Mouse (Mus musculus): Measurements from ENCODE around the gene Iqck. TPM values are rescaled to one million over a fixed set of nuclear protein-coding genes. Genes with fewer than 3 reads are reported as not detected.
A peak's percentile ranks its signal among the peaks of the same experiment; 100 is the strongest.

Iqck gene
- total and polyA plus RNA-seq, 3 experiments = 0.39 to 0.68 (median 0.62) TPM

DNA sequence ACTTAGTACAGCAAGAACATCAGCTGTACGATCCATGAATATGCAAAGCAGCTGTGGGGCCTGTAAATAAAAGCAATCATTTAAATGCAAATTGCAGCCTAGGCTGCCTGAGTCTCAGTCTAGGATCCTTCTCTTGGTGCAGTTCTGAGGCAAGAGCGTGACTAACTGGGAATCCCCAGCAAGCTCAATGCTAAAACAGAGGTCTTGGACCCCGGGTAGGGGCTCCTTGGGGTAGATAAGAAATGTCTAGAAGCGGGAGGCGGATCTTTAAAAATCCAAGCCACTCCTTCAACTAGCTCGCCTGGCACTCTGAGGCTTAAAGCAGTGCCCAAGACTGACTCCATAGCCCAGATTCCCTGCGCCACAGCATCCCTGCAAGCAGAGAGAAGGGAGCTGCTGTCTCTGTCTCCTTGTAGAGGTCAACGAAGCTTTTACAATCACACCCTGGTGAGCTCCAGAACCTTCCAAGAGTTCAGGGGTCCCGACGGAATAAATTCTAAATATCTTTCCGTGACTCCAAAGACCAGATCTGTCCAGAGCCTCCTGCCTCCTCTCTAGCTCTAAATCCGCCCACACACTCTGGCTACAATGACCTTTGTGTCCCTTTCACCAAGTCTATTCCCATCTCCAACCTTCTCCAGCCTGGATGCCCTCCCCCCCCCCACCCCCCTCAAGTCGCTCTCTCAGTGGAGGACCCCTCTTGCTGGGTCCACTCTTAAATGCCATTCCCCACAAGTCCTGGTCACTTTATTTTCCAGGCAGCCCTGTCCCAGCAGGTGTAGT lies 137.3 kb downstream of the Iqck start:
- dilution Hi-C loops (cut with MboI; ENCODE audit: extremely low pct_ligation_motif_present, extremely low pct_unique_long_range_greater_than_20kb, low sequenced_read_pairs) (no loop called here), in situ Hi-C loops (cut with MboI; ENCODE audit: low pct_ligation_motif_present, low pct_unique_long_range_greater_than_20kb, low sequenced_read_pairs) (loop anchor here (10.0 kb wide), 1 partner anchor 138 kb away; the partner anchor contains the start of genes Iqck and Knop1)
- Histone ChIP-seq H3K4me2 (ENCODE audit: insufficient read depth, low read depth, poor library complexity, severe bottlenecking) (no peak overlapping the region), H3K4me1 (ENCODE audit: control insufficient read depth in 1 of 2, insufficient read depth in 2 of 2) (peaks cover 0 to 7% of the 10 kb centered on the region in 2 experiments; a peak in 1 of 4 replicates), H3K4me3 (replicated peaks in 1 of 3; ENCODE audit: low read depth in 2 of 3, low read length in 2 of 3, poor library complexity in 1 of 3) (no peak overlapping the region), H3K27me3 (replicated peaks) (peaks cover 2% of the 10 kb centered on the region), H3K36me3 (replicated peaks in 1 of 2; ENCODE audit: control insufficient read depth in 1 of 2, insufficient read depth in 1 of 2, low read length in 1 of 2) (no peaks in the 10 kb centered on the region), H3K79me2 (replicated peaks; ENCODE audit: control insufficient read depth, extremely low read depth, insufficient read depth, poor library complexity, severe bottlenecking) (no peaks in the 10 kb centered on the region), H3K9ac (ENCODE audit: insufficient read depth, low read depth) (no peak overlapping the region), H3K9me3 (replicated peaks; ENCODE audit: low read length) (peaks cover 4% of the 10 kb centered on the region), H3K27ac (ENCODE audit: insufficient read depth, low read depth) (no peak overlapping the region)
- peak; percentile 3 for DNase-seq (ENCODE audit: extremely low read depth)
- no peak for TF ChIP-seq USF2 (conservative IDR thresholded peaks at IDR 0.05; ENCODE audit: low read depth, low read length)
- TF ChIP-seq EP300 (IDR thresholded peaks at IDR 0.05; ENCODE audit: low read length) = no peak
- TF ChIP-seq ETS1 (conservative IDR thresholded peaks at IDR 0.05; ENCODE audit: low read depth, low read length) = no peak
- TF ChIP-seq HCFC1 (IDR thresholded peaks at IDR 0.05; ENCODE audit: low read depth, low read length) = no peak
- TF ChIP-seq UBTF (IDR thresholded peaks at IDR 0.05; ENCODE audit: low read depth, low read length) = no peak
- TF ChIP-seq MYC (IDR thresholded peaks at IDR 0.05; ENCODE audit: low read depth, low read length) = no peak
- TF ChIP-seq CTCF (conservative IDR thresholded peaks at IDR 0.05 in 1 of 2, IDR thresholded peaks at IDR 0.05 in 1 of 2; ENCODE audit: low read depth in 2 of 2, low read length in 2 of 2) = no peak
- TF ChIP-seq TBP (conservative IDR thresholded peaks at IDR 0.05; ENCODE audit: low read depth, low read length) = no peak
- no peak for TF ChIP-seq BHLHE40 (IDR thresholded peaks at IDR 0.05; ENCODE audit: low read depth, low read length)
- no peak for TF ChIP-seq NELFE (IDR thresholded peaks at IDR 0.05; ENCODE audit: low read depth, low read length)
- no peak for TF ChIP-seq POLR2A (IDR thresholded peaks at IDR 0.05; ENCODE audit: low read depth, low read length)
- no peak for TF ChIP-seq KAT2A (IDR thresholded peaks at IDR 0.05; ENCODE audit: insufficient replicate concordance, low read length)
- no peak for TF ChIP-seq ELF1 (IDR thresholded peaks at IDR 0.05; ENCODE audit: low read depth, low read length)
- TF ChIP-seq MAFK (IDR thresholded peaks at IDR 0.05; ENCODE audit: insufficient replicate concordance, low read length) = no peak
- TF ChIP-seq SMC3 (IDR thresholded peaks at IDR 0.05; ENCODE audit: low read depth, low read length) = no peak
- TF ChIP-seq SIN3A (IDR thresholded peaks at IDR 0.05; ENCODE audit: low read length) = no peak
- TF ChIP-seq NRF1 (IDR thresholded peaks at IDR 0.05; ENCODE audit: low read depth, low read length) = no peak
- no peak for TF ChIP-seq PAX5 (IDR thresholded peaks at IDR 0.05; ENCODE audit: low read length)
- TF ChIP-seq ZNF384 (IDR thresholded peaks at IDR 0.05; ENCODE audit: low read depth, low read length) = no peak
- no peak for TF ChIP-seq JUN (IDR thresholded peaks at IDR 0.05; ENCODE audit: insufficient read depth, low read depth, low read length)
